Mouse (Mus musculus) liver, embryonic 13.5 days (tissue): ENCODE data around the gene Rnd2. TPM values are rescaled to one million over a fixed set of nuclear protein-coding genes. Genes with fewer than 3 reads are reported as not detected.
"Not testable (repeated sequence)": the region's sequence is repeated elsewhere in the genome, so short reads cannot be mapped to it uniquely, and the experiment has no call there.

Experiments
- ATAC-seq: fragments of 200-750 bp; cut with Nextera tagmentation; 2 replicates; pipeline ENCODE4 v1.8.0; 2017; ENCODE audit warnings: low read depth, mild to moderate bottlenecking, moderate number of reproducible peaks, moderate library complexity
- DNase-seq: peaks from one replicate; pipeline ENCODE4 v3.0.0; 2022
- H3K27ac ChIP-seq: fragments of 300-500 bp; sonication (generic); 2 replicates; pipeline ENCODE4 v1.5.1; 2015; ENCODE audit warnings: moderate library complexity, mild to moderate bottlenecking, inconsistent platforms
- H3K27me3 ChIP-seq: fragments of 300-500 bp; sonication (generic); 2 replicates; pipeline ENCODE4 v1.6.1; 2015; ENCODE audit warnings: mild to moderate bottlenecking, inconsistent platforms
- H3K36me3 ChIP-seq: fragments of 300-500 bp; sonication (generic); 2 replicates; pipeline ENCODE4 v1.6.1; 2015; ENCODE audit warnings: mild to moderate bottlenecking, inconsistent platforms
- H3K4me1 ChIP-seq: fragments of 300-500 bp; sonication (generic); replicated peaks from 2 replicates; pipeline ENCODE4 v1.6.1; 2015; ENCODE audit warnings: inconsistent platforms
- H3K4me2 ChIP-seq: fragments of 300-500 bp; sonication (generic); 2 replicates; pipeline ENCODE4 v1.6.1; 2015; ENCODE audit warnings: inconsistent platforms, mild to moderate bottlenecking, moderate library complexity
- H3K4me3 ChIP-seq: fragments of 300-500 bp; sonication (generic); replicated peaks from 2 replicates; pipeline ENCODE4 v1.5.1; 2015; ENCODE audit warnings: mild to moderate bottlenecking, inconsistent platforms
- H3K9ac ChIP-seq: fragments of 300-500 bp; sonication (generic); 2 replicates; pipeline ENCODE4 v1.6.1; 2015; ENCODE audit warnings: mild to moderate bottlenecking, inconsistent platforms
- H3K9me3 ChIP-seq: fragments of 300-500 bp; sonication (generic); replicated peaks from 2 replicates; pipeline ENCODE4 v1.6.1; 2016; ENCODE audit warnings: inconsistent platforms
- WGBS: fragments of 180-500 bp; shearing (Covaris S2); methylation state at CpG from one replicate; pipeline ENCODE4 v1.1.7; 2015; ENCODE audit not compliant: insufficient replicate concordance; 5-methylcytosine and 5-hydroxymethylcytosine counted together
- polyA plus RNA-seq: library from polyadenylated mRNA; unstranded; fragments of >200 nt; fragmentation: Nextera tagmentation; extraction: Ambion mirVana; gene quantifications from 2 replicates; pipeline ENCODE4 v1.2.1, GENCODE M21; 2015

Rnd2 gene
- polyA plus RNA-seq, 1 experiment from 2014 or later = 3.1 TPM

DNA sequence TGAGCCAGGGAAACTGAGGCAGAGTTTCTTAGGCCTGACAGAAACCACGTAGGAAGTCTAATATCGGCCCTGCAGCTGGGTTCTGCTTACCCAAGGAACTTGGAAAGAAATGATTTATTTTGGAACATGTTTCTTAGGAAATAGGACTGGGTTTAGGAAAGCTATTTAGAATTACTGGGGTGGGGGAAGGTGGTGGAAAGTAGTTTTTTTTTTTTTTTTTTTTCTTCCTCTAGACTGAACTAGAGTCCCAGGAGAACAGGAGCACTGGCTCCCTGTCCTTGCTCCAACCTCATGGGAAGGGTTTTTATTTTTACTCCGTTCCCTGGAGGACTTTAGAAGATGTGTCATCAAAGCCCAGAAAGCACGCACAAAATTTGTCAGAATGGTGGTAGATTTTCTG lies 4.4 kb downstream of the Rnd2 start:
- peaks cover 83% of the 10 kb centered on the region for H3K27me3 ChIP-seq
- no peak overlapping the region for H3K27ac ChIP-seq
- ATAC-seq = no peak
- DNase-seq = no peak
- H3K9ac ChIP-seq = peak overlapping the region; percentile 75; the same call in 1 of the 2 replicates
- peak overlapping the region; percentile 74; the same call in 1 of the 2 replicates for H3K4me3 ChIP-seq
- no peaks in the 10 kb centered on the region for H3K36me3 ChIP-seq
- peak overlapping the region; percentile 98 for H3K4me2 ChIP-seq
- peaks cover 54% of the 10 kb centered on the region for H3K4me1 ChIP-seq
- no peaks in the 10 kb centered on the region for H3K9me3 ChIP-seq
- 54% methylated on average over 4 of the region's 4 CpGs for WGBS

DNA sequence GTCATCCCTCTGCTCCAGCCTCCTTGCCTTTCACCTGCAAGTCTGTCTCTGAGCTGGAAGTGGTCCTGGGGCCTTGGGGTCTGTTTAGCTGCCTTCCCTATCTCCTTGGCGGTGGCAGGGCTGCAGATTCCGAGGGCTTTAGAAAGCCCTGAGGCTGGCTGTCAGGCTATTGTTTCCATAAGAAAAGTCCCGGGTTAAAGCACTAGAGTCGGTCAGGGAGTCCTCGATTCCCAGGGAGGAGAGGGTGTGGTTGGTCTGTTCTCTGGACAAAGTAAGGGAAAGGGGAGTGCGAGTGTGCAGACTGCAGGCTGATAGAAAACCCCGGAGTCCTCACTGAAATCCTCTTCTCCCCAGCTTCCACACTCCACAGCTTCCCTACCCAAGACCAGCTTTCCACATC lies 5.4 kb downstream of the Rnd2 start:
- no peak for ATAC-seq
- no peak overlapping the region for H3K27ac ChIP-seq
- H3K4me2 ChIP-seq = no peak overlapping the region
- H3K9ac ChIP-seq = no peak overlapping the region
- H3K9me3 ChIP-seq = no peaks in the 10 kb centered on the region
- peaks cover 44% of the 10 kb centered on the region for H3K4me1 ChIP-seq
- DNase-seq = no peak
- peaks cover 73% of the 10 kb centered on the region for H3K27me3 ChIP-seq
- no peaks in the 10 kb centered on the region for H3K36me3 ChIP-seq
- H3K4me3 ChIP-seq = no peak overlapping the region
- WGBS = 65% methylated on average over 7 of the region's 7 CpGs

DNA sequence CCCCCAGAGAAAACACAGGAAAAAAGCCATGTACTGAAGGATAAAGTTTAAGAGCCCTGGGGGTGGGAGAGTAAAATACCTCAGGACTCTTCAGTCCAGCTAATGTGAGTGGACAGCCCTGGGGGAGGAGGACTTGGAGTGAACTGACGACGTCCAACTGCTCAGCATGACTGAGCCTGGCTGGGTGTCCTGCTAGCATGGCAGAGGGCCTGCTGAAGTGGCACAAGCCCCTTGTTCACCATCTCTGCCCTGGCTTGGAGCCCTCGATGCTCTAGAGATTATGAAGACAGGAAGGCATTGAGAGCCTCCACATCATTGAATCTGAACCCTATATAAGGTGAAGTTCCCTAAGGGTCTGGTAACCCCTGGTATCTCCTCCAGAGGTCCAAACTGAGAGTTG lies 7.1 kb downstream of the Rnd2 start:
- WGBS = 57% methylated on average over 3 of the region's 3 CpGs
- no peaks in the 10 kb centered on the region for H3K36me3 ChIP-seq
- H3K4me2 ChIP-seq = no peak overlapping the region
- no peaks in the 10 kb centered on the region for H3K9me3 ChIP-seq
- no peak overlapping the region for H3K4me3 ChIP-seq
- H3K27me3 ChIP-seq = peaks cover 55% of the 10 kb centered on the region
- H3K9ac ChIP-seq = no peak overlapping the region
- H3K27ac ChIP-seq = no peak overlapping the region
- peaks cover 27% of the 10 kb centered on the region for H3K4me1 ChIP-seq
- DNase-seq (no peak), ATAC-seq (no peak)

DNA sequence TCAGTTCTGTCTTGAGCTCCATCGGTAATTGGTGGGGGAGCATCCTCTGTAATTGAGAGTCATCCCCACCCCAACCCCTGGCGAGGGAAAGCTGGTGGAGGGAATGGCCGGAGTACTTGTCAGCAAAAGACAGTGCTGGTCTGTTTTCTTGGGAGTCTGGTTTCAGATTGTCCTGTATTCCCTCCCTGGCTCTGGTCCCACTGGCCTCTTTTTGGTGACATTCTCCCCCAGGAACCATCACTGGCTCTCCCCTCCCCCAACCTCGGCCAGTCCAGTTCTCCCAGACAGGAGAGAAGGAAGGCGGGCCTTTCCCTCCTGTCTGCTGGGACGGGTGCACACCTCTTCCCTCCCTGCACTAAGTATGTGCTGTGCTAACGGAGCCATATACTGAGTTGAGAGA lies 7.5 kb downstream of the Rnd2 start:
- Histone ChIP-seq H3K9ac (no peak overlapping the region), H3K4me2 (no peak overlapping the region), H3K9me3 (no peaks in the 10 kb centered on the region), H3K27ac (no peak overlapping the region), H3K36me3 (no peaks in the 10 kb centered on the region), H3K4me1 (peaks cover 23% of the 10 kb centered on the region), H3K4me3 (no peak overlapping the region), H3K27me3 (peaks cover 51% of the 10 kb centered on the region)
- ATAC-seq = no peak
- DNase-seq = no peak
- 57% methylated on average over 7 of the region's 7 CpGs for WGBS

DNA sequence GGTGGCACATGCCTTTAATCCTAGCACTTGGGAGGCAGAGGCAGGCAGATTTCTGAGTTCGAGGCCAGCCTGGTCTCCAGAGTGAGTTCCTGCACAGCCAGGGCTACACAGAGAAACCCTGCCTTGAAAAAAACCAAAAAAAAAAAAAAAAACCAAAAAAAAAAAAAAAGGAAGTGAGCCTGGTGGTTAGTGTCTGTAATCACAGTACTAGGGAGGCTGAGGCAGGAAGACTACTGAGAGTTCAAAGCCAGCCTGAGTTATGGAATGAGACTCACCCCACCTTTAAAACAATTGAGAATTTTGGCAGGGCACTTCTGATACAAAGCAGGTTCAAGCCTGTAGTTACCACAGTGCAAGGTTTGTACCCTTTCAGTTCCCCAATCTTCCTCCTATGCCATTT lies 8.9 kb downstream of the Rnd2 start:
- H3K4me3 ChIP-seq, H3K36me3 ChIP-seq, H3K9ac ChIP-seq, H3K4me1 ChIP-seq, H3K27ac ChIP-seq, ATAC-seq, H3K9me3 ChIP-seq, H3K4me2 ChIP-seq, DNase-seq: not testable (repeated sequence)
- H3K27me3 ChIP-seq = peaks cover 38% of the 10 kb centered on the region
- 54% methylated on average over 1 of the region's 1 CpGs for WGBS

DNA sequence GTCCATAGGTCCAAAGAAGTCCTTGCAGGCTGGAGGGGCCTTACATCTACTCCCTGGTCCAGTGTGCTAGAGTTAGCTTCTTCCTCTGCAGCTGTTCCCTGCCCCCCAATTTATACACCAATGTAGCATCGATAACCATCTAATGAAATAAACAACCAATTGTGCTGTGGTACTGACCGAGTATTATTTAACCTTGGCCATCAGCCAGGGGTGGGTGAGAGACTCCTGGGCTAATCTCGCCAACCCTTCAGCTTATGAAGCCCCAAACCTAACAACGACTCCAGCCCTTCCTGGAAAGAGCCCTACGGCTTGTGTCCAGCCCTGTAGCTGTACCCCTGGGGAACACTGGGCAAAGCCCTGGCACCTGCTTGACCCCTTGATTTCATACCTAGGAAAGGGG lies 9.5 kb downstream of the Rnd2 start:
- no peaks in the 10 kb centered on the region for H3K9me3 ChIP-seq
- WGBS = 73% methylated on average over 5 of the region's 5 CpGs
- no peak overlapping the region for H3K27ac ChIP-seq
- no peak overlapping the region for H3K9ac ChIP-seq
- H3K4me1 ChIP-seq = peaks cover 8% of the 10 kb centered on the region
- ATAC-seq (no peak), DNase-seq (no peak)
- H3K4me2 ChIP-seq = no peak overlapping the region
- H3K36me3 ChIP-seq = no peaks in the 10 kb centered on the region
- peaks cover 36% of the 10 kb centered on the region for H3K27me3 ChIP-seq
- H3K4me3 ChIP-seq = no peak overlapping the region

DNA sequence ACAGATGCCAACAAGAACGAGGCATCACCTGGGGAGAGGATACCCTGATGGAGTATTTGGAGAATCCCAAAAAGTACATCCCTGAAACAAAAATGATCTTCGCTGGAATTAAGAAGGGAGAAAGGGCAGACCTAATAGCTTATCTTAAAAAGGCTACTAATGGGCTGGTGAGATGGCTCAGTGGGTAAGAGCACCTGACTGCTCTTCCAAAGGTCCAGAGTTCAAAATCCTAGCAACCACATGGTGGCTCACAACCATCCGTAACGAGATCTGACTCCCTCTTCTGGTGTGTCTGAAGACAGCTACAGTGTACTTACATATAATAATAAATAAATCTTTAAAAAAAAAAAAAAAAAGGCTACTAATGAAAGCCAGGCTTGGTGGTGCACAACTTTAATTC lies 11.6 kb downstream of the Rnd2 start:
- H3K27me3 ChIP-seq = peaks cover 22% of the 10 kb centered on the region
- not testable (repeated sequence) for H3K9ac ChIP-seq, ATAC-seq, H3K4me2 ChIP-seq, H3K27ac ChIP-seq, H3K9me3 ChIP-seq, H3K4me3 ChIP-seq, H3K36me3 ChIP-seq, DNase-seq
- WGBS = 68% methylated on average over 4 of the region's 4 CpGs
- H3K4me1 ChIP-seq = peaks cover 27% of the 10 kb centered on the region

DNA sequence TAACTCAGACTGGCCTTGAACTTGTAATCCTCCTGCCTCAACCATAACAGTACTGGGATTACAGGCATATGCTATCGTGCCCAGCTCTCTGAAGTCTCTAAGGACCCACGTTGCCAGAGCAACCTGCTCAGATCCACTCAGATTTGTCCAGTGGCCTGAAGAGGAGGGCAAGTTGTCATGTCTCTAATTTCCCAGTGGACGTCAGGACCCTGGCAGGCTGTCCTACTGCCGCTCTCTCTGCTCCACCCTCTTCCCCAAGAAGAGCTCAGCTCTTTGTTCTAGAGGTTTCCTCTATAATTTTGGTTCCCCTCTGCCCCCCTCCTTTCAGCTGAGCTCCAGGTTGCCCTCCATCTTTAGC lies 12.4 kb downstream of the Rnd2 start:
- H3K4me2 ChIP-seq = no peak overlapping the region
- no peaks in the 10 kb centered on the region for H3K9me3 ChIP-seq
- ATAC-seq (no peak), DNase-seq (no peak)
- H3K36me3 ChIP-seq = no peaks in the 10 kb centered on the region
- no peak overlapping the region for H3K9ac ChIP-seq
- WGBS = 59% methylated on average over 4 of the region's 4 CpGs
- peaks cover 15% of the 10 kb centered on the region for H3K27me3 ChIP-seq
- H3K4me3 ChIP-seq = no peak overlapping the region
- no peak overlapping the region for H3K27ac ChIP-seq
- H3K4me1 ChIP-seq = peaks cover 29% of the 10 kb centered on the region

DNA sequence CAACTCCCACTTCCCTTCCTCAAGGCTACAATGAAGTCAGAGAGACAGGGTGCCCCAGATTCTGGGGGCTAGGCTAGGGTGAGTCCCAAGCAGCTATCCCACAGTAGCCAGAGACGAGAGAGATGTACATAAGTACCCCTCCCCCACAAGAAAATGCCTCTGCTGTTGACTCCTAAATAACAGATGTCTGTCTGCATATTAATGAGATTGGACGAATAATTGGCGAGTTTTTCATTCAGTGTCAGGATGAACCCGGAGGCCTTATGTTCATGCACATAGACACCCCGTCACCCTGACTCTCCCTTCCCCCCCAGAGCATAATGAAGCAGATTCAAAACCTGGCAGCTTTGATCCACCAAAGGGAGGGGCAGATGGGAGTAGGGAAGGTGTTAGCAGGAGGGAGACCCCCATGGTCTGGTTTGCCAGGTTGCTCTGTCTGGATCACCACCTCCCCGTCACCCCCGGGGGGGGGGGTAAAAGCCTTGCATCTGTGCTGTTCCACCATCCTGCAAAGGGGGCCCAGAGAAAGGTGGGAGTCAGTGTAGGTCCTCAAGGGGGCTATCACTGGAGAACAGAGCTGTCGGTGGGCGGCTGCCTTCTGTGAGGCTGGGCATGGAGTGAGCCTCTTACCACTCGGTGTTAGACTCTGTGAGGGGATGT lies 12.9 kb downstream of the Rnd2 start:
- WGBS = 59% methylated on average over 10 of the region's 10 CpGs
- H3K4me1 ChIP-seq = peaks cover 26% of the 10 kb centered on the region
- DNase-seq = no peak
- H3K4me3 ChIP-seq = no peak overlapping the region
- no peak overlapping the region for H3K4me2 ChIP-seq
- no peaks in the 10 kb centered on the region for H3K36me3 ChIP-seq
- no peak for ATAC-seq
- peaks cover 11% of the 10 kb centered on the region for H3K27me3 ChIP-seq
- H3K9ac ChIP-seq = no peak overlapping the region
- H3K27ac ChIP-seq = no peak overlapping the region
- no peaks in the 10 kb centered on the region for H3K9me3 ChIP-seq

DNA sequence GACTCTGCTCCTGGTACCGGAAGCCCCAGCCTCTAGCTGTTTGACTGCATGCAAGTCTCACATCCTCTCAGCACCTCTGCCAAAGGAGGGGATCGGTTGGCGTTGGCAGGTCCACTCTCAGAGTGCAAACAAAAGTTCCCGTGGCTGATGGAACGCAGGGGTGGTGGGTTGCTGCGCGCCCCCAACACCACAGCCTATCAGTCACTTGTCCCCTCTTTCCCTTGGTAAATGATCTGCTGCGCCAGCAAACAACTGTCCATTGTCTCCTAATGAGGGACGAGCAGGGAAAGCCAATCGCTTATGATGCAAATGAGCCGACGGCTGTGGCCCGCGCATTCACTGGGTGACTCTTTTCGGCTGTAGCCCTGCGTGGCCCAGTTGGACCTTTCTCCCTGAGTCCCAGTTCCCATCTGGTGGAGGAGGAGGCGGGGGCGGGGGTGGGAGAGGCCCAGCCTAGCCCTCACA lies 14.4 kb downstream of the Rnd2 start:
- Histone ChIP-seq H3K4me3 (no peak overlapping the region), H3K9ac (peak overlapping the region; percentile 22; the same call in 1 of the 2 replicates), H3K4me2 (peak overlapping the region; percentile 38), H3K36me3 (no peaks in the 10 kb centered on the region), H3K4me1 (peaks cover 38% of the 10 kb centered on the region), H3K27me3 (peaks cover 9% of the 10 kb centered on the region), H3K27ac (no peak overlapping the region), H3K9me3 (no peaks in the 10 kb centered on the region)
- WGBS = 29% methylated on average over 18 of the region's 18 CpGs
- ATAC-seq (no peak), DNase-seq (no peak)

DNA sequence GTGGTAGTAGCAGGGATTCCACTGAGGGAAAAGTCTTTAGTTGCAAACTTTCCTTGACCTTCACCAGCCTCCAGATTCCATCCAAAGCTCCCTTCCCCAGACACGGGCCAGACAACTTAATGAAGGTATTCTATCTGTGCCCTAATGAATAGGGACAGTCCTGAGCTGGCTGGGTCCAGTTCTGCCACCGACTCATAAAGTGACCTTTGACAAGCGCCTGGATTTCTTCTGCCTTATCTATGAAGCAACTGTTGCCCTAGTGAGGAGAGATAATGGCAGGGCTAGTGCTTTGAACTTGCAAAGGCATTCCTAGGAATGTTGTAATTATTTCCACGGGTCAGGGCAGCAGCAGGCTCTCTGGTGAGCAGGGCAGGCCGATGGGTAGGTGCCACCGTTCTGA lies 16.1 kb downstream of the Rnd2 start:
- 0 out of 2 replicates have a peak overlapping the region, but pooled peaks have one; percentile 34 for H3K27ac ChIP-seq

DNA sequence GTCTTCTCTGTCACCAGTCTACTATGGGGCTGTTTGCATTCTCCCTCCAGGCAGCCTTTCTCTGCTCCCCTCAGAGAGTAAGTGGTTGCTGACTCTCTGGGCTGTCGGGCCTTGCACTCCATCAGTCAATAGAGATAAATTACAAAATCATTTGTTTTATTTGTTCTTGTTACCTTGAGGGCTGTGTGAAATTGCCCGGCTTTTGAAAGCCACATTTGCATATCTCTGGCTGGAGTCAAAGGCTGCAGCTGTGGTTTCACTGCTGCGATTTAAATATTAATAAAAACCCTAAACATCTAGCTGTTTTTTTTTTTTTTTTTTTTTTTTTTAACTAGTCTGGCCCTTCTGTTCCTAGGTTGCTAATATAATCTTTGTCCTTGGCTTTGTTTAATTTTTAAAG lies 19.0 kb downstream of the Rnd2 start:
- 33% methylated on average over 3 of the region's 3 CpGs for WGBS
- peaks cover 8% of the 10 kb centered on the region for H3K27me3 ChIP-seq
- DNase-seq = no peak

More for the DNA sequence above, 16.1 kb downstream of the Rnd2 start:
- H3K9ac ChIP-seq = no peak overlapping the region
- ATAC-seq (no peak), DNase-seq (no peak)
- H3K27me3 ChIP-seq = peaks cover 9% of the 10 kb centered on the region
- WGBS = 38% methylated on average over 6 of the region's 6 CpGs
- no peaks in the 10 kb centered on the region for H3K9me3 ChIP-seq
- no peak overlapping the region for H3K4me3 ChIP-seq
- no peak overlapping the region for H3K4me2 ChIP-seq
- H3K4me1 ChIP-seq = peaks cover 55% of the 10 kb centered on the region
- H3K36me3 ChIP-seq = no peaks in the 10 kb centered on the region

More for the DNA sequence above, 19.0 kb downstream of the Rnd2 start:
- ATAC-seq = no peak
- peaks cover 69% of the 10 kb centered on the region for H3K4me1 ChIP-seq
- peaks cover 21% of the 10 kb centered on the region for H3K36me3 ChIP-seq
- peak overlapping the region; percentile 80 for H3K27ac ChIP-seq
- no peak overlapping the region for H3K4me3 ChIP-seq
- H3K9me3 ChIP-seq = no peaks in the 10 kb centered on the region
- H3K4me2 ChIP-seq = peak overlapping the region; percentile 56; the same call in 1 of the 2 replicates
- 0 out of 2 replicates have a peak overlapping the region, but pooled peaks have one; percentile 23 for H3K9ac ChIP-seq
